Mouse (Mus musculus) myocyte (in vitro differentiated cells): ENCODE measurements at regions not wholly inside any gene's neighbourhood (a gene's known extent, or its start where the extent isn't known, plus 50 kb on each side); places are given as distances from the start of the nearest gene placed in this dataset.

Experiments
- E2F4 ChIP-seq: IDR thresholded peaks from one replicate; pipeline ENCODE4 v1.6.1; 2011; ENCODE audit warnings: mild to moderate bottlenecking, control low read depth, moderate library complexity; ENCODE audit not compliant: insufficient read depth
- POLR2A ChIP-seq: IDR thresholded peaks from one replicate; pipeline ENCODE4 v1.6.1; 2011; ENCODE audit warnings: low read depth, mild to moderate bottlenecking, control low read depth, moderate library complexity; ENCODE audit not compliant: insufficient read length
- USF1 ChIP-seq: IDR thresholded peaks from one replicate; pipeline ENCODE4 v1.6.1; 2011; ENCODE audit warnings: low read depth, mild to moderate bottlenecking, control low read depth, moderate library complexity

GRCm38 (mm10) chr13:72576485-72576884 is 52.1 kb upstream of the Irx2 start:
- TF ChIP-seq USF1 (no peak), POLR2A (no peak), E2F4 (no peak)
